Mouse (Mus musculus) kidney, adult 2 months (tissue): Measurements from ENCODE around the gene Fam174b. TPM values are rescaled to one million over a fixed set of nuclear protein-coding genes. Genes with fewer than 3 reads are reported as not detected.

Experiments used
- DNase-seq: peaks from one replicate; pipeline ENCODE4 v3.0.0; 2021
- H3K27ac ChIP-seq: fragments of 200-500 bp; 2 replicates; pipeline ENCODE4 v1.5.1; 2012; ENCODE audit warnings: low read depth, low read length, control low read depth, inconsistent platforms; ENCODE audit not compliant: insufficient read depth
- H3K27me3 ChIP-seq: fragments of 200-500 bp; replicated peaks from 2 replicates; pipeline ENCODE4 v1.6.1; 2012; ENCODE audit warnings: mild to moderate bottlenecking, moderate library complexity, low read length, inconsistent platforms; ENCODE audit not compliant: control insufficient read depth, insufficient read depth
- H3K36me3 ChIP-seq: fragments of 200-500 bp; 2 replicates; pipeline ENCODE4 v1.6.1; 2012; ENCODE audit warnings: mild to moderate bottlenecking, moderate library complexity, low read length, inconsistent platforms; ENCODE audit not compliant: control insufficient read depth, insufficient read depth
- H3K4me1 ChIP-seq: fragments of 200-500 bp; 2 replicates; pipeline ENCODE4 v1.6.1; 2011; ENCODE audit warnings: low read length; ENCODE audit not compliant: control insufficient read depth, insufficient read depth
- H3K4me3 ChIP-seq: fragments of 200-500 bp; 2 replicates; pipeline ENCODE4 v1.5.1; 2011; ENCODE audit warnings: mild to moderate bottlenecking, low read depth, low read length, control low read depth; ENCODE audit not compliant: insufficient read depth
- CTCF ChIP-seq: fragments of 200-500 bp; conservative IDR thresholded peaks from 2 replicates; pipeline ENCODE4 v1.5.1; 2011; ENCODE audit warnings: low read depth, mild to moderate bottlenecking, control low read depth, low read length, moderate library complexity, mixed read lengths; ENCODE audit not compliant: insufficient read depth, insufficient read length
- POLR2A ChIP-seq: fragments of 200-500 bp; IDR thresholded peaks from one replicate; pipeline ENCODE4 v1.6.1; 2011; ENCODE audit warnings: low read depth, low read length, control low read depth
- WGBS: fragments of 180-500 bp; shearing (Covaris S2); methylation state at CpG from one replicate; pipeline ENCODE4 v1.1.7; 2018; 5-methylcytosine and 5-hydroxymethylcytosine counted together
- polyA plus RNA-seq: library from polyadenylated mRNA; depleted of rRNA; stranded (reverse); fragments of >200 nt; gene quantifications from 2 replicates; pipeline ENCODE4 v1.2.3, GENCODE M21; 2012

The Fam174b gene
- polyA plus RNA-seq, 1 experiment: 17.1 TPM

GRCm38 (mm10) chr7:73771384-73772274 lies 31.5 kb downstream of the Fam174b start:
- WGBS: 32% methylated on average over 19 of the region's 19 CpGs
- DNase-seq: peak; percentile 22
- 0 out of 2 replicates have a peak overlapping the region, but pooled peaks have one; percentile 18 for H3K27ac ChIP-seq
- H3K4me3 ChIP-seq: no peak overlapping the region
- no peaks in the 10 kb centered on the region for H3K27me3 ChIP-seq
- TF ChIP-seq POLR2A (no peak), CTCF (no peak)
- no peaks in the 10 kb centered on the region for H3K4me1 ChIP-seq
- no peaks in the 10 kb centered on the region for H3K36me3 ChIP-seq

DNA sequence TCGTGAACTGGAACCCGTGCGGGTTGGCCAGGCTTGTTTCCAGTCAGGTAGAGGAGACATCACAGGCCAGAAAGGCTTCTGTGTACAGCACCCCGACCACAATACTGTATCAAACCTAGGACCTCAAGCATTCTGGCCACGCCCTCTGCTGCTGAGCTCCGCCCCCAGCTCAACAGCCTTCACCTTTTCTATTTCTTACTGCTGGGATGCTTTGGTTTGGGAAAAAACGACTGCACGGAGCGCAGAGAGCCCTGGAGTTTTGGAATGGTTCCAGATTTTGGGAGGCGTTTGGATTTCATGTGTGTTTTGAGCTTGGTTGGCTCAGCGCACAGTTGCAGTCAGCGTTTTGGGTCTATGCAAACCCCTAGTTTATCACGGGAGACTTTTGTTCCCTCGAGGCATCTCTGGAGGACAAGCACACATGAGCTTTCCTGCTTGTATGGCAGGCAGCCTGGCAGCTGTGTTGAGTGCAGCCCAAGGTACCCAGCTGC lies 32.2 kb downstream of the Fam174b start:
- peak; percentile 19 for DNase-seq

GRCm38 (mm10) chr7:73774781-73775180 lies 34.7 kb downstream of the Fam174b start:
- Histone ChIP-seq H3K4me3 (no peak overlapping the region), H3K27me3 (no peaks in the 10 kb centered on the region), H3K27ac (no peak overlapping the region), H3K36me3 (no peaks in the 10 kb centered on the region), H3K4me1 (no peaks in the 10 kb centered on the region)
- DNase-seq: no peak
- no peak for TF ChIP-seq POLR2A
- no peak for TF ChIP-seq CTCF
- 86% methylated on average over 9 of the region's 9 CpGs for WGBS

More for the DNA sequence above, 32.2 kb downstream of the Fam174b start:
- H3K27me3 ChIP-seq: no peaks in the 10 kb centered on the region
- no peak overlapping the region for H3K27ac ChIP-seq
- 64% methylated on average over 14 of the region's 14 CpGs for WGBS
- TF ChIP-seq CTCF (no peak), POLR2A (no peak)
- no peaks in the 10 kb centered on the region for H3K36me3 ChIP-seq
- no peak overlapping the region for H3K4me3 ChIP-seq
- no peaks in the 10 kb centered on the region for H3K4me1 ChIP-seq

- Histone ChIP-seq H3K4me3 (no peak overlapping the region), H3K4me1 (no peaks in the 10 kb centered on the region), H3K27ac (no peak overlapping the region), H3K27me3 (no peaks in the 10 kb centered on the region), H3K36me3 (no peaks in the 10 kb centered on the region)
- DNase-seq: no peak
- TF ChIP-seq POLR2A: no peak
- no peak for TF ChIP-seq CTCF
- WGBS: 90% methylated on average over 3 of the region's 3 CpGs
Measured at GRCm38 (mm10) chr7:73777777-73778176, 37.7 kb downstream of the Fam174b start.

DNA sequence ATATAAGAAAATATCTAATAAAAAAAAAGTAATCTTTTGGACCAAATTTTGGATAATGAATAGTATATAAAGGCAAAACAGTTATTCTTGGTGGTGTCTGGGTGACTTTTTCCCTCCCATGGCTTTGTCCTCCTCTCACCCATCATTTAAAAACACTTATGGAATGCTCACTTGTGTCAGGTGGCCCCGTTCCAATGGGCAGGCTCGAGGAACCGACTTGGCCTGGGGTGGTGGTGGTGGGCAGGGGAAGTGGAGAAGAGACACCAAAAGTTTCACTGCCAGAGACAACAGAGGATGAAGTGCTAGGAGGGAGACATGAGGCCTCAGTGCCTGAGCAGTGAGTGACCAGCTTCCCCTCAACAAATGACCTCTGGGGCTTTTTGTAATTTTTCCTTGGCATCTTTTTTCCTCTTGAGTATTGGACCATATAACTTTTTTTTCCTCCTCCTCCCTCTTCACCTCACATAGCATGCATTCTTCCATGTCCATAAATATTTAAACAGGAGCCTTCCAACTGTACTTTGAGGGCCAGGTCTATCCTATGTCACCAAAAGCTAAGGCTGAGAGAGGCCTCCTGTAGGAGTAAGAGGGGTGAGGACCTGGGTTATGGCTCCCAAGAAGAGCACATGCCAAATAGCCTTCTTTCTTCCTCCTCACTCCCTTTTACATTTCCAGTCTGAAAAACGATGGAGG lies 44.8 kb downstream of the Fam174b start:
- 57% methylated on average over 4 of the region's 4 CpGs for WGBS
- Histone ChIP-seq H3K36me3 (no peaks in the 10 kb centered on the region), H3K4me3 (no peak overlapping the region), H3K27ac (no peak overlapping the region), H3K4me1 (no peaks in the 10 kb centered on the region), H3K27me3 (no peaks in the 10 kb centered on the region)
- peak; percentile 24 for DNase-seq
- no peak for TF ChIP-seq POLR2A
- no peak for TF ChIP-seq CTCF

GRCm38 (mm10) chr7:73785815-73786214 lies 45.7 kb downstream of the Fam174b start:
- no peak overlapping the region for H3K4me3 ChIP-seq
- DNase-seq: no peak
- no peak overlapping the region for H3K27ac ChIP-seq
- H3K36me3 ChIP-seq: no peaks in the 10 kb centered on the region
- H3K4me1 ChIP-seq: no peaks in the 10 kb centered on the region
- 96% methylated on average over 4 of the region's 4 CpGs for WGBS
- TF ChIP-seq CTCF: no peak
- TF ChIP-seq POLR2A: no peak
- H3K27me3 ChIP-seq: no peaks in the 10 kb centered on the region

- H3K4me1 ChIP-seq: no peaks in the 10 kb centered on the region
- no peak overlapping the region for H3K27ac ChIP-seq
- TF ChIP-seq CTCF: no peak
- no peak for TF ChIP-seq POLR2A
- 77% methylated on average over 8 of the region's 8 CpGs for WGBS
- H3K27me3 ChIP-seq: no peaks in the 10 kb centered on the region
- no peaks in the 10 kb centered on the region for H3K36me3 ChIP-seq
- no peak for DNase-seq
- no peak overlapping the region for H3K4me3 ChIP-seq
Measured at GRCm38 (mm10) chr7:73787513-73787912, 47.4 kb downstream of the Fam174b start.
